Mouse (Mus musculus) brown adipose tissue, adult 24 weeks (tissue): ENCODE measurements around the gene Ptpra. TPM values are rescaled to one million over a fixed set of nuclear protein-coding genes. Genes with fewer than 3 reads are reported as not detected.
A peak's percentile ranks its signal among the peaks of the same experiment; 100 is the strongest.

ENCODE experiments used
- H3K27ac ChIP-seq: fragments of 200-500 bp; replicated peaks from 2 replicates; pipeline ENCODE4 v1.5.1; 2012; ENCODE audit warnings: low read depth, mild to moderate bottlenecking, low read length
- H3K4me1 ChIP-seq: fragments of 200-500 bp; 2 replicates; pipeline ENCODE4 v1.6.1; 2012; ENCODE audit warnings: low read length, mixed read lengths; ENCODE audit not compliant: control insufficient read depth, insufficient read depth, insufficient read length
- H3K4me3 ChIP-seq: fragments of 200-500 bp; 2 replicates; pipeline ENCODE4 v1.5.1; 2012; ENCODE audit warnings: low read depth, mild to moderate bottlenecking, low read length, moderate library complexity; ENCODE audit not compliant: insufficient read depth
- polyA plus RNA-seq: library from polyadenylated mRNA; stranded (reverse); fragments of >200 nt; gene quantifications from 2 replicates; pipeline ENCODE4 v1.2.4, GENCODE M21; 2012; ENCODE audit not compliant: missing spikeins, insufficient read depth, insufficient read length

The Ptpra gene
- polyA plus RNA-seq, 1 experiment = 52.5 TPM

DNA sequence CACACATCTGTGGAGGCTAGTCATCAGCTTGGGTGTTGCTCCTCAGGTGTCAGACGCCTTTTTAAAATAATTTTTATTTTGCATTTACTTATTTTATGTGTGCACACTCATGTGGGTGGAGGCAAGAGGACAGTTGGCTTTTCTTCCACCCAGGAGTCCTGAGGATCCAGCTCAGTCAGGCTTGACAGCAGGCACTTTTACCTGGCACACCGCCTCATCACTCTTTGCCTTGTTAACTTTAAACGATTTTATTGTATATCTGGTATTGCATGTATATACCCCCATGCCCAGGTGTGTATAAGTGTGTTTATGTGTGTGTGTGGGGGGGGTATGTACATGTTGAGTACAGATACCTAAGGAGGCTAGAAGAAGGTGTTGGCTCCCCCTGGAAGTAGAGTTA is 7.8 kb downstream of the Ptpra start:
- no peak overlapping the region for H3K27ac ChIP-seq
- no peak overlapping the region for H3K4me3 ChIP-seq
- peaks cover 14% of the 10 kb centered on the region for H3K4me1 ChIP-seq

GRCm38 (mm10) chr2:130459576-130459975 is 9.5 kb downstream of the Ptpra start:
- Histone ChIP-seq H3K27ac (no peak overlapping the region), H3K4me3 (no peak overlapping the region), H3K4me1 (peaks cover 11% of the 10 kb centered on the region)

DNA sequence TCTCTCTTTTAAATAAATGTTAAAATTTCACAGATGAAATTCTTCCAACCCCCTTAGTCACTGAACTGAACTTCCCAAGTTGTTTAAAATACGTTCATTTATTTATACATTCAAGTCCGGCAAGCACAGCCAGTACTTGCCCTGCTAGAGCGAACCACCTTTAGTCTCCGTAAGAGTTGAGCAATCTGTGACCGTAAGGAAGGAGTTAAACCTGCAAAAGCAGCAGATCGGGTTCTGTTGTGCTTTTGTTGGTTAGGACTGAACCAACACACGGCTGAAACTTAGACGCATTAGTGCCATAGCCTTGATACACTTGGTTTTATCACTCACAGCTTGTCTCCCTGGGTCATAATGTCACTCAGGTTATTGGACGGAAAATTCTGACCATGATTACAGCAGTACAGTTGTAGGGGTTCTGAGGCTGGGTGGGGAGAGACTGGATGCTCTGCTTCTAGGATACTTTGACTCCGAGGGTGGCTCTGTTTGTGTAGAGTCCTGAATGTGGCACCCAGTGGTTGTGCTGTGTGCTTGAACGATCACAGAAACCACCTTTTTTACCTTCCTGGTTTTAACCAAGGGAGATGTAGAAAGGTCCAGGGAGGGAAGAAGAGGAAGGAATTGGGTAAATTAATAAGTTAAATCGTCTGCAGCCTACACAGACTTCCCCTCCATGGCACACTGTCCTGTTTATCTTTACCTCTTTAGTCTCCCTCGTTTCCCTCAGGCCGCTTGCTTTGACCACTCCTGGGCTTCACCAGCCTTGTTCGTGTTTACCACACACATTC is 11.4 kb downstream of the Ptpra start:
- no peak overlapping the region for H3K27ac ChIP-seq
- peaks cover 10% of the 10 kb centered on the region for H3K4me1 ChIP-seq
- no peak overlapping the region for H3K4me3 ChIP-seq

DNA sequence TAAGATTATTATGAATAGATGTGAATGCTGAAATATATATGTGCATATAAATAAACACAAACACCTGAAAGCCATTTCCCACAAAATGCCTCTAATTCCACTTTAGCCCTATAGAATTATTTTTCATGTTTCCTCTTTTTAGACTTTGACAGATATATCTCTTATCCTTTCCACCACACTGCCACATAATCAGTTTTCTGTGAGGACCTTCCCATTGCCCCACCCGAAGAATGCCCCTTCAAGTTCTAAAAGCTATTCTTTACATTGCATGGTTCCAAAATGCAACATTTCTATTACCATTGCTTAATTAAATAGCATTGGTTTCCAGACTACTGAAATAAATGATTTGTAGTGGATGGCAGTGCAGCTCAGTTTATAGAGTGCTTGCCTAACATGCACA is 16.4 kb downstream of the Ptpra start:
- peaks cover 6% of the 10 kb centered on the region; the same call in 1 of the 2 replicates for H3K4me1 ChIP-seq
- H3K27ac ChIP-seq = no peak overlapping the region

GRCm38 (mm10) chr2:130469366-130469765 is 19.3 kb downstream of the Ptpra start:
- Histone ChIP-seq H3K27ac (no peak overlapping the region), H3K4me1 (peaks cover 7% of the 10 kb centered on the region), H3K4me3 (no peak overlapping the region)

More for the DNA sequence above, 16.4 kb downstream of the Ptpra start:
- no peak overlapping the region for H3K4me3 ChIP-seq

- Histone ChIP-seq H3K4me1 (peaks cover 8% of the 10 kb centered on the region), H3K27ac (no peak overlapping the region), H3K4me3 (no peak overlapping the region)
Observed at GRCm38 (mm10) chr2:130469935-130470334, 19.9 kb downstream of the Ptpra start.

GRCm38 (mm10) chr2:130472908-130473510 is 22.9 kb downstream of the Ptpra start:
- Histone ChIP-seq H3K4me3 (no peak overlapping the region), H3K27ac (no peak overlapping the region), H3K4me1 (peaks cover 17% of the 10 kb centered on the region)

DNA sequence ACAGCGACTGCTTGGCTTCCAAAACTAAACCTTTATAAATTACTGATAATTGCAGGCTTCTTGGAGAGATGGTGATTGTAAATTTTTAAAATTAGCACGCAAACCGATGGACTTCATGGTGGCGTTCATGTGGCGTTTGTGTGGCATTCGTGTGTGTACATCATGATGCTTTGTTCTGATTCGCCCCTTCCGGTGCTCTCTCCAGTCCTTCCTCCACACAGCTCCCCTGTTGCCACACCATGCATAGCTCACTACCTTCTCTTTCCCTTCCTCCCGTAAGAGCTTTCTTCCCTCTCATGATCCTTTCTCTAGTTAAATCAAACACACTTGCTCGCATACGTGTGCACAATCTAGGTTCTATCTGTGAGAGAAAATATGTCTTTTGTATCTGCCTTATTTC is 25.7 kb downstream of the Ptpra start:
- H3K4me3 ChIP-seq = no peak overlapping the region
- no peak overlapping the region for H3K27ac ChIP-seq
- H3K4me1 ChIP-seq = peaks cover 15% of the 10 kb centered on the region

DNA sequence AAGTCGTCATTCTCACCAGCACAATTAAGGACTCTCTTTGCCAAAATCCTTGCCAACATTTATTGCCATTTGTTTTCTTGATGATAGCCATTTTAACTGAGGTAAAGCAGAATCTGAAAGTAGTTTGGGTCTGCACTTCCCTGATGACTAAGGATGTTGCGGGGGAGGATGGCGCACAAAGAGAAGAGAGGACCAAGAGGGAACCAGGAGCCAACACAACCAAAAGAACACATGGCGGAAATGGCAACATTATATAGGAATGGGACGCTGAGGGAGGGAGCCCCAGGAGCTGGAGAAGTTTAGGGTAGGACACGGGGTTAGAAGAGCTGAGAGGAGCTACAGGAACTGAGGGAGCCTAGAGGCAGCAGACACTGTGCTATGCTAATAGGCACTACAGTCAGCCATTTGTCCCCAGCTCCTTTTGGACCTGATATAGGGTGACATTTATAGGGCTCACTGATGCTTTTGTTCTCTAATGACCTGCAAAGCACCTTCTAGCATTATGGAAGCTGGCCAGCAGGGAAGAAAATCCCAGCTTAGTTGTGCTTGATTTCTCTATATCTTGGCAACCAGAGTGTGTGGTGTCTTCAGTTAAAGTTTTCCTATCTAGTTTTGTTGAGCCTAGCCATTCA is 26.7 kb downstream of the Ptpra start:
- H3K4me3 ChIP-seq = no peak overlapping the region
- H3K4me1 ChIP-seq = peaks cover 15% of the 10 kb centered on the region
- H3K27ac ChIP-seq = peak overlapping the region; percentile 24

GRCm38 (mm10) chr2:130482177-130482576 is 32.1 kb downstream of the Ptpra start:
- Histone ChIP-seq H3K4me1 (0 out of 2 replicates have a peak, but pooled peaks cover 4% of the 10 kb centered on the region), H3K4me3 (no peak overlapping the region), H3K27ac (no peak overlapping the region)

DNA sequence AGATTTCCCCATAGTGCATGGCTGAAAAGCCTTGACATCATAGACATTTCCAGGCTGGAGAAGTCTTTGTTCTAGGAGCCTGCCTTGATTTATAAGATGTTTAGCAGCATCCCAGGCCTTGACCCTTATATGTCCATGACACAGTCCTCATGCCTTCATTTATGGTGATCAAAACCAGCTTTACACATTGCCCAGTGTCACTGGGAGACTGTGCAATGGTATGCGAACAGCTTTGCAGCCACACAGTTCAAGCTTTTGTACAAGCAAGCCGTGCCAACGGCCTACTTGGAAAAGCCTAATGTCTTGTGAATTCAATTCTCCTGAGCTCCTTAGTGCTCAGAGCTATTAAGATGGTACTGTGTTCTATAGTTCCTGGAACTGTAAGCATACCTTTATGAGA is 32.6 kb downstream of the Ptpra start:
- no peak overlapping the region for H3K4me3 ChIP-seq
- no peak overlapping the region for H3K27ac ChIP-seq
- H3K4me1 ChIP-seq = 0 out of 2 replicates have a peak, but pooled peaks cover 4% of the 10 kb centered on the region

GRCm38 (mm10) chr2:130484206-130484605 is 34.1 kb downstream of the Ptpra start:
- Histone ChIP-seq H3K4me1 (0 out of 2 replicates have a peak, but pooled peaks cover 4% of the 10 kb centered on the region), H3K4me3 (no peak overlapping the region), H3K27ac (no peak overlapping the region)

DNA sequence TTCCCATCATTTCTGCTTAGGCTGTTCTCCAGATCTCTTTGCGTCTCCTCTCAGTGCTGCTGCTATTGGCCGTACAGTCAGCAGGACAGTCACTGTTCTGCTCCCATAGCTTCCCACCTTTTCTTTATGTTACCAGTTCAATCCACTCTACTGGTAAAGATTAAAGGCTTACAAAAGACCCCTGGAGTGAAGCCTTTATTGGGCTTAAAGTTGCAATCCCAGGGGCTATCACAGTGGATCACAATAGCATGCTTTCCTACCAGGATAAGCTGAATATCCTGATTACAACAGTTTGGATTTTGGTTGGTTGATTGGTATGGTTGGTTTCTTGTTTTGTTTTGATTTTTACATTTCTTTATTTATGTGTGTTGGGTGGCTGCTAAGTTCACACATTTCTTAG is 37.9 kb downstream of the Ptpra start:
- Histone ChIP-seq H3K4me1 (no peaks in the 10 kb centered on the region), H3K4me3 (no peak overlapping the region), H3K27ac (0 out of 2 replicates have a peak overlapping the region, but pooled peaks have one; percentile 29)

DNA sequence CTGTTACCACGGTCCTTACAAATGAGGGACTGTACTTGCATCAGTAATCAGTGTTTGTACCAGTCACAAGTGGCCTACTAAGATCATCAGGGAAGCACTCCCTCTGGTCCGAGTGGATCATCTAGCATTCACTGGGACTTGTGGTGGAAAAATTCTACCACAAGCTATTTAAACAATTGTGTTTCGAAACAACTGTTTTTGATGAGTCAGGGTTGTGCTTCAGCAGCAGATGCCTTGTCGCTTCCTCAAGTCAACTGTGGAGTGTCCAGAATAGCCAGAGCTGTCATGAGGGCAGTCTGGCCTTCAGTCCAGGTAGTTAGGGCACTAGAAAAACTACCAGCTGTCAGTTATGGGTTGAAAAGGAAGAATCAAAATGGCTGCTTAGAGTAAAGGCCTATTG is 38.5 kb downstream of the Ptpra start:
- H3K4me3 ChIP-seq = no peak overlapping the region
- peak overlapping the region; percentile 29; the same call in 1 of the 2 replicates for H3K27ac ChIP-seq
- H3K4me1 ChIP-seq = no peaks in the 10 kb centered on the region

DNA sequence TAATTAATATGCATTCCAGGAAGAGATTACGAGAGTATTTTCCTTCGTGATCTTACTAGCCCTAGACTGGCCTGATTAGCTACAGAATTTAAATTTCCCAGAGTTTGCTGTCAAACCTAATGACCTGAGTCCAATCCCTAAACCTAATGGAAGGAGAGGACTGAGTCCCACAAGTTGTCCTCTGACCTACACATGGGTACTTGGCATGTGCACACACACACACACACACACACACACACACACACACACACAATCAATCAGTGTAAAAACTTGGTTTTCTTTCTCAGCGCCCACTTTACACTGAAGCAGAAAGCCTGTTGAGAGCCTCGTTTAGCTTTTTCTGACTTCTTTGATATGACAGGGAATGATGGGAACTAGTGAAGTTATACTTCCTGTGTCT is 41.1 kb downstream of the Ptpra start:
- 0 out of 2 replicates have a peak overlapping the region, but pooled peaks have one; percentile 28 for H3K27ac ChIP-seq
- H3K4me1 ChIP-seq = peaks cover 7% of the 10 kb centered on the region
- H3K4me3 ChIP-seq = no peak overlapping the region
